Mouse (Mus musculus) c-Kit-positive CD71-negative TER-119-negative erythroid progenitor cells, embryonic 14.5 days (primary cell): ENCODE measurements at regions not wholly inside any gene's neighbourhood (a gene's known extent, or its start where the extent isn't known, plus 50 kb on each side); places are given as distances from the start of the nearest gene placed in this dataset.
A peak's percentile ranks its signal among the peaks of the same experiment; 100 is the strongest.

ENCODE experiments used
- DNase-seq: peaks from one replicate; pipeline ENCODE4 v3.0.0-alpha.2; 2013; ENCODE audit warnings: low read depth

DNA sequence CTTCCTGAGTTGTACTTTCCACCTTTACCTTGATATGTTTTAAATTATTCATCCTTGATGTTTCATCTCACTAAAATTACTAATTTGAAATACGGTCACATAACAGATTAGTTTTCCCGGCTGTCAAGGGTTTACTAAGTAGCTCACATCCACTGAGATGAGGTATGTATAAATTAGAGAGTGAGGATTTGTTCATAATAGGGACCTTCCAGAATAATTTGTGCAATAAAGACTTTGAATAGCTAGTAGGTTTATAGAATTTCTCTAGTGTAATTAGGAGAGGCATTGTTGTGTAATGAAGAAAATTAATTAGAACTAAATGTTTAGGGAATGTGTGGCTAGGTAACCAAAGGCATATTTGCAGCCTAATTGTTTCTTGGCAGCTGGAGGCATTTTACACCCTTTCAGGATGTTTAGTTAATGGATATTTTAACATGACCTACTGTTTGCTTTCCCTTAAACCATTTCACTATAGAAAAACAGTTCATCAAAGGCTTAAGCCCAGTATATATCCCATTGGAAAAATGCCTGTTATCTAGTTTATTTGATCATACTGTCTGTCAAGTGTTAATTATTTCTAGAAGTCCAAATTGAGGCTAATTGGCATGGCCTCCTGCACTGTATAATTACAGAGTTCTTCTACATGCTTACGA lies 70.8 kb downstream of the Mat2b start:
- no peak for DNase-seq

DNA sequence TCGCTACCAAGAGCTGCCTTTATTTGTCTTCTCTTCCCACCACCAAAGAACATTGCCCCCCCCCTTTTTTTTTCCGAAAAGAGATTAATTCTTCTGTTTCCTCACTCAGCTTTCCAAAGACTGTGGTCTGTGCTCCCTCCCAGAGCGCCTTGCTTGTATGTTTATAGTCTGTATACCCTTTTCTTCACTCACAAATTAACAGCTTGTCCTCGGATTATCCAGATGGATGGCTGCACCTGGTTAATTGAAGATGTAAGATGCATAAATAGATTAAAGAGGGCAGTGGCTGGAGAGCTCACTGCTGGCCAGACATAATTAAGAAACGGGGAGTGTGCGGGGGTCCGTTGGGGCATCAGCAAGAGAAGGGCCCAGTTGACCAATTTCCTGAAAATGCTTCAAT lies 75.0 kb downstream of the Mat2b start:
- DNase-seq: no peak

DNA sequence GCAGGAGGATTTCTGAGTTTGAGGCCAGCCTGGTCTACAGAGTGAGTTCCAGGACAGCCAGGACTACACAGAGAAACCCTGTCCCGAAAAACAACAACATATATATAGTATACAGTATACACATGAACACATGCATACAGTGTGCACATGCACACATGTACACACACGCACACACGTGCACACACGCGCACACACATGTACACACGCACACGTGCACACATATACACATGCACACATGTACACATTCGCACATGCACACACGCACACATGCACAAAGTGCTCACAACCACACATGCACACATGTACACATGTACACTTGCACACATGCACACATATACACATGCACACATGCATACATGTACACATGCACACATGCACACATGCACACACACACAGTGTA lies 92.0 kb downstream of the Mat2b start:
- DNase-seq: no peak

DNA sequence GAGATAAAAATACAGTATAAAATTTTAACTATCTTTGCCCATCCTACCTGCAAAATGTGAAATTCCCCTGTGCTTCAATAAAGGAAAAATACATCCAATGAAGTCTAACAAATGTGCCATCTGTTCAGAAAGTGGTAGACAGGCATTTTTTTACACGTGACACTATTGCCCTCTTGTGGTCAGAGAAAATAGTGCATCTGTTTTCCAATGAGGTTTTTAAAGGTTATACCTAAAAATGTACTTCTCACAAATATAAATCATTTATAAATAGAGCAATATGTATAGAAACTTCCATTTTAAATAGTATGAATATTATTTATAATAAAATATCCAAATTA lies 93.5 kb downstream of the Mat2b start:
- peak; percentile 26 for DNase-seq

DNA sequence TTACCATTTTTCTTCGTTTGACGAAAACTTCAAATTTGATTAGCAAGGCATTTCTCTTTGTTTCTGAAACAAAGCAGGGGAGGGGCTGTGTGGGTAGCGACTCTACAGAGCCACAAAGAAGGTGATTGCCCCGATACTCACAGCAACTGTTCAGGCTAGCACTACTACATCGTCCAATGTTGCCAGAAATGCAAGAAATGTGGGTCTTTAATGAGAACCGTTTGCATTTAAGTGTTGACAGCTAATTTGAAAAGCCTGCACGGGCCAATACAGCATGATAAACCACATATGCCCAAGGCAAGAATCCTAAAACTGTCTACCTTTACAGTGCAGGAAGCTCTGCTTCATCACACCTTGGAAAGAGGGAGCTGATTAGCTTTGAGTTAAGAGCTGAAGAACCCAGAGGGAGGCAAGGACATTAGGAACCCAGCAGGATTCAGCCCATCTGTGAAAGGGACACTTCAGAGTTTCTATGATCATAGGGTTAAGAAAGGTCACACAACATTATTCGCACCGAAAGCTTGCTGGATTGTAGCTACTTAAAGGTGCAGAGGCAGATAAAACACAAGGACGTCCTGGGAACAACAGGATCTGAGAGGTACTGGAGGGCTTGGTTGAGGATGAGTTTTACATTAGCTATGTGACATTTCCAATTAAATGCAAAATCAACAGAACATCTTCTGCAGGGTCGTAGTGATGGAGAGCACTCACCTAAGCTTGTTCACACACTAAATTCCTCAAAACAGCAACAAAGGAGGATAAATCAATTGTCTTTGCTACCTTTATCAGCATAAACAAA lies 94.0 kb downstream of the Mat2b start:
- DNase-seq: no peak

DNA sequence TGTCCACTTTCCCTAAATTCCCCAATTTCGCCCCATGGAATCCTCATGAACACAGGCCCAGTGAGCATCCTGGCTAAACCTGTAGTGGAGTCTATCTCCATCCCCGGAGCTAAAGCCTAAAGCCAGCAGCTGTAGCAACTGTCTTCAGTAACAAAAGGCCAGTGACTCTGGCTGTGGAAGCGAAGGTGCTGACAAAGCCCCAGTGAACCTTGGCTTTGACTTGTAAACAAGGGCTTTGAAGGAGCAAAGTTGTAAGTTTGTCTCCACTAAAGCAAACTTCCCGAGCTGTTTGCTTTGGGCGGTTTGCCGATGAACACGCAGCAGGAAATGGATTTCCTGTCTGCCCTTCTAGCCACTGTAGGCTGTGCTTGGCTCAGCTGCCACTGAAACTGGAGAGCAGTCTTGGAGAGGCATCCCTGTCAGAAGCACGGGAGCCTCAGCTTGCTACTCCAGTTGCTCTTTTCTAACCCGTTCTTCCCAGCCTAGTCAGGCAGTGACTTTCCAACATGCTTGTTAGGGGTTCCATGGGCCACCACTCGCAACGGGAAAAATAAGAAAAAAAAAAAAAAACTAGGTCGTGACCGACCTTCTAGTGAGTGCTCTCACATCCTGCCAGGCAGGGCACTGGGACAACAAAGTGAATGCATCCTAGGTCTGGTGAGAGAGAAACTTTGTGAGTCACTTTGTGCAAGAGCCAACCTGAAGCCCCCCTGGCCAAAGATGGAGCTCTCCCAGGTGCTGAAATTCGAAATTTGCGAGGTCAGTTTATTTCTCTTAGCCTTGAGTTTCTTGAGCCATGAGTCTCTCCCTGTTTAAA lies 94.8 kb downstream of the Mat2b start:
- DNase-seq: peak; percentile 19

DNA sequence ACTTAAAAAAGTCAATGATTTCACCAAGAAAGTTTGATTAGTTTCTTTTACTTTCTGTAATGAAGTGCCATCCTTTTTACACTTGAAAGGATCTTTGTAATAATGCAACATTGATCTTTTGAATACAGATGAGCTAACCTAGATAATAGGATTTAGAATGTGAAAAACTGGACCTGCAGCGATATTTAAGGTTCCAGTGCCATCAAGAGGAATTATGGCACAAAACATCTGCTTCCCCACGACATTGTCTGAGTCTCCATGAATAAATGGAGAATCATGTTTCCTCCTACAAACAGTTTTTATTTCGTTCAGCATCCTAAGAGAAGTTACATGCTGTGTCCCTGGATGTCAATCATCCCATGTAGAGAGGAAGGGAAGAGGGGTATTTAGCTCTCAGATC lies 98.7 kb downstream of the Mat2b start:
- DNase-seq: no peak

DNA sequence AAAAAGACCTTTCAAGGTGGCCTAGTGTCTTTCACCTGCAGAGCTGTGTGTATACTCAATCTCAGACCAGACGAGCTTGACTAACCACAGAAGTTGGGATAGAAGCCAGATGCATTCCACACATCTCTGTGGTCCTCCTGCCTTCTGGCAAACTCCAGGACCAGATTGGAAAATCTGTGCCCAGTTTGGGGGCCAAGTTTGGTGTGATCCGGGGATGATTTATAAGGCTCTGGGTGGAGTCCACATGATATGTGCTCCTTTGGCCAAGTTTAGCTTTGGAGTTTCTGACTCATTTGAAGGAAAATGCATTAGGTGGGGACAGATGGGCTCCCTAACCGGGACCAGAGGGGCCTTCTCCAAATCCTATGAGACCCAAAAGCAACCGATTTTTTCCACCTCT lies 102.9 kb downstream of the Mat2b start:
- DNase-seq: no peak

DNA sequence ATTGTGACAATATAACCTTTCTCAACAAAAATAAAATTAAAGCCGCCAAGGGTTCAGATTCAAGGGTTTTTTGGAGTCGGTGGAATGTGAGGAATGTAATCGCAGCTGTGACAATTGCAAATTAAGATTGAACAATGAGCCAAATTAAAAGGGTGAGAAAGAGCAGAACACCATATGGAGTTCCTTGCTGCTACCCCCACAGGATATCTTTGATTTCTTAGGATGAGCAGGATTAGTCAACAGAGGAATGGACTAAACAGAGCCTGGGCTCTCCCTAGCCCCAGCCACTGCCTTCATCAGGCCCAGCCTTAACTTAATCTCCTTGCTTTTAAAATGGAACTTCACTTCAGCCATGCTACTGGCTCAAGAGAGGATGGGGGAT lies 121.3 kb downstream of the Mat2b start:
- no peak for DNase-seq

DNA sequence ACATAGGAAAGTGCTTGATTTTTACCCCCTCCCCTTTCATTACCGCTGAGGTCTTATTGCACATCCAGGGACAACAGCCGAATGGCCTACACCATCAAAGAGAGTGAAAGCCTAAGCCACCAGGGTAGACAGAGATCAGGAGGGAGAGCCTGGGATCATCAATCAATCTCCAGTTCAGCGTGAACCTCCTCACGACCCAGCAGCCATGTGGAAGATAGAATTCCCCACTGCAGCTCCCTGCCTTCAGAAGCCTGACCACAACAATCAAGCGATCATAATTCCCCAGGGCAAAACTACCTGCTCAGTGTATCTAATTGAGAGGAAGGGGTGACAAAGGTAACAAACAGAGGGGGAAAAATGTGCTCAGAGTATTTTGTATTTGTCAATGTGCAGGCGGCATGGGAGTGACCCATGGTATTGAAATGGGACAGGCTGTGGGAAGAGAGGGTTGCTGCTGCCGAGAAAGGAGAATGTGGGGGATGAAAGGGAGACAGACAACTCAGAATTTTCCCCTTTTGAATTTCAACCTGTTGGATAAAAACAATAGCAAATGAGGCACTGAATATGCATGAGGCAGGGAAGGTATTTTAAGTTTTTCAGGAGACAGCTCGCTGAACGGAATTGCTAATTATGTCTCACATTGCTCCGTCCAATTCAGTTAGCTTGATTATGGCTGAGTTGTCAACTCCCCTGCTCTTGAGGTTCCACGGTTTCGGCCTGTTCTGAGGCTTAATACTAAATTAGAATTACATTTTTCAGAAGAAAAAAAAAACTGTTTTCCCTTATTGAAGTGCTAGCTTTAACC lies 121.8 kb downstream of the Mat2b start:
- DNase-seq: no peak

DNA sequence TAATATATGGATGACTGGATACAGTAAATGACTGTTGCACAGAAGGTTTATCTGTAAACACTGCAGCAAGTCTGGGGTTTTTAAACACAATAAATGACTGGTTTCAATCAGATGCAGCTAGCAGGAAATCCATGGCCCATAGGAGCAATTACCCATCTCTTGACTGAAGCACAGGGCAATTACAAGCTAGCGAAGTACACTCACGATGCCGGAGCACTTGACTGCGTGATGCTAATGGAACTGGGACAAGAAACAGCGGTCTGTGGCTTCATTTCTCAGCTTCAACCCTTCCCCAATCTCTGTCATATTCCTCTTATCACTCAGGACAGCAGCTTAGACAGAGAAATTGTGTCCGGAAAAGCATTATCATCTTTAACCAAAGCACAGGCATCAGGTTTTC lies 132.1 kb downstream of the Mat2b start:
- no peak for DNase-seq

DNA sequence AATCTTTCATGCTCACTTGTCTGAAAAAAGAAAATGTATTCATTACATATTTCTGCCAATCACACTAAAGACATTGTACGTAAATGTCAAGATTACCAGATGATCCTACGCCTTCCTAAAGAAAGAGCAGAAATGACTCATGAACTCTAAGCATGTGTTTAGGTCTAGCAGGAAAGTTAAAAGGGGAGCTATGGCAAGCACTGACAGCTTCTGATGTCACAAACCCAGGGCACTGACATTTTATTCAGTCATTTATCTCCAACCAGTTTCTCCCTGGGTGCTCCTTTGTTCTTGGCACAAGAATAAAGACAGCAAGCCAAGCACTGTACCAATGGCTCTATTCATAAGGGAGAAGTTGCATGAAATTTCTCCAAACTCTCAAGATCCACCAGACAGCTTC lies 133.0 kb downstream of the Mat2b start:
- DNase-seq: no peak

DNA sequence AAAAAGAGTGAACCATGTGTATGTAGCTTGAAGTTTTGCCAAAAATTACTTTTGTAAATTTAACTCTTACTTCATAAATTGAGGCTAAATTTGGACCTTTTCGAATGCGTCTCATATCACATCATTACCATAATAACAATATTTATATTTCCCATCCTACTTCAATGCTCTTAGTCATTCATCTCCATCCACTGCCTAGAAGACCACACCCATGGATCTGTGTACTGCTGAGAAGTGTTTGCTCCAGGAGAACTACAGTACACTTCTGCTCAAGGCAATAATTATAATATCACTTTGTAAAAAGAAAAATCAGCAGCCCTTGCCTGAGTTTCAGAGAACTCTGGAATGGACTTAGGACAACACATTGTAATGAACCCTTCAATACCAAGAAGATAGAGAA lies 133.6 kb downstream of the Mat2b start:
- DNase-seq: no peak

DNA sequence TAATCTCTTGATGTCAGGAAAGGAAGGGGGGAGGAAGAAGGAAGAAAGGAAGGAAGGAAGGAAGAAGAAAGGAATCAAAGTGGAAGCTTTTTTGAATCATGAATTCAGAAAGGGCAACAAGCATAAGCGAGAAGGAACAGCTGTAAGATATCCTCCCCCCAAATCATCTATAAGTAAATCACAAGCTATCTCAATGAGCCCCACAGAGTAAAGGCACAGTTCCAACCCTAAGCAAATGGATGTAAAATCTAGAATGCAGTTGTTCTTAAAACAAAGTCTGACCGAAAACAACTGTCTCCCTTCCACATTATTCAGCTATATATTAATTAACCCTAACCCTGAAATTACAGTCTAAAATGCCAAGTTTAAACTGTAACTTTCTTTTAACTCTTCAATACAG lies 136.5 kb downstream of the Mat2b start:
- no peak for DNase-seq

DNA sequence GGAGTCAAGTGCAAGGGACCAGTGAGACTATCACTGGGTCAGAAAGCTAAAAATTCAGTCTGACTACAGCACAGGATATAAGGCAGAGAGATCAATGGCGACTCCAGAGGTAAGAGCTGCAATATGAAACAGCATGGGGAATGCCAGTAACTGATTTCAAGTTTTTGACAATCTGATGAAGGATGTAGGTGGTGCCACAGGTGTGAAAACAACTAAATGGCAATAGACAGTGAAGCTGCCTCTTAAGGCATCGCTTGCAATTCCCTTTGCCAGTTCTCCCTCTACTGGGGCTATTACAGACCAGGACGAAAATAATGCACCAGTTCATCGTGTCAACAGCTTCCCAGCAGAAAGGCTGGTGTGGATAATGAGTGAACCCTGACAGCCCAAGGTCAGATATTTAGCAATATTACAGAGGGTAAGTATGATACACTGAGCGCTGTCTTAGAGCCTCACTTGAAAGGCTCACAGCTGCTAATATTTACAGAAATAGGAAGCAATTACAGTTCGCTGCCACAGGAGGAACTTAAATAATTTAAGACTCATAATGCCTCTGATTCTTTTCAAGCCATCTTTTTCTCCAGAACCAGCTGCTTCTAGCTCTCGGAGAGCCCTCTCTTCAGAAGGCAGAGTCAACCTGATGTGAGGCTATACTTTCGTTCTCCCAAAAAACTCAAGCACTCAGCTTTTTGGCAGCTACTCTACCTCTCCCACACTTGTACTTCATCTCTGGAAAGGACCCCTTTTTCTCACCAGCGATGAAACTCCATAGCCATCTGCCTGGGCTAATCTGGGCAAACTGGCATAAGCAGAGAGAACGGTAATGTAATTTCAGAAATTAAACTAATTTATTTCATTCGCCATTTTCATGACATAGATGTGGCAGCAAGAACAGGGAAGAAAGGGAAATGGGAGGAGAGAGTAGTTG lies 139.9 kb downstream of the Mat2b start:
- DNase-seq: no peak

DNA sequence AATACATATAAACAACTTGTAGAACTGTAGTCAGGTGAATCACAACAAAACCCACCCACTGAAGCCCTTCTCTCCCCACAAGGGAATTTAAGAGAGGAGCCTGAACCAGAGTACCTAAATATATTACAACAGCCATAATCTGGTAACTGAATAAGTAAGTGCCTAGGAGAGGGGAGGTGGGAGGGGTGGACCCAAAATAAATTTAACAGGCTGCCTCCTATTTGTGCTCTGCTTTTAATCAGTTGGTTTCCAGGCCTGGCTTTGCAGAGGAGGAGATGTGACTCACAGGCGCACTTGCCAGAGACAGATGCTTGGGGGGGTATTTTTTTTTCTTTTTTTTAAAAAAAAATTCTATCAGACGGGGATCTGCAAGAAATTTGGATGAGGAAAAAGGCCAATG lies 142.9 kb downstream of the Mat2b start:
- DNase-seq: no peak

DNA sequence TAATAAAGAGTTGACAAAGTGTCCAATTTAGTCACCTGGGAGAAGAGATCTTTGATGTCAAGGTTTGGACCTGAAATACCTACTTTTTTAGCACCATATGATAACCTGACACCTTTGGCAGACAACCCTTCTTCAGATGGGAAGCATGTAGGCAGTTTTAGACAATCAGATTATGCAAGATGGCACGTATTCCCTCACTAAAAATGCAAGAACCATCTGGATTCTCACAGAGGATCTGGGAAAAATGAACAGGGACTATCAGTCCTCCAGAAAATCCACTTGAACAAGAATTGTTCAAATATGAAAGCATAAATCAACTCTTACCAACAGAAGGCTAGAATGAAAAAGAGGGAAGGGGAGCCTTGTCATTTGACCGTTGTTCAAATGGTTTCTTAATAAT lies 148.4 kb downstream of the Mat2b start:
- DNase-seq: no peak

DNA sequence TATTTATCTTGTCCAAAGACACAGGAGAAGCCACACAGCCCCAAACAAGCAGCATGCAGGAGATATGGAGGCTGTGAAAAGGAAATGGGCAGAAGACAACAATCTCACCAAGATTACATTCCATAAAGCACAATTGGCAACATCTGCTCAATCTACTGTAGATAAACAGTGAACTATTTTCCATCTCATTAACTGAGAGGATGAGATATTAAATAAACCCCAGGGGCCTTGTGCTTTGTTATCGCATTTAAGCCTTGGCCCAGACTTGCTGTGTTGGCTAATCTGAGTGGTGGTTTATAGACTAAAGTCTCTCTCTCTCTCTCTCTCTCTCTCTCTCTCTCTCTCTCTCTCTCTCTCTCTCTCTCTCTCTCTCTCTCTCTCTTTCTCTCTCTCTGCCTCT lies 149.5 kb downstream of the Mat2b start:
- DNase-seq: no peak

DNA sequence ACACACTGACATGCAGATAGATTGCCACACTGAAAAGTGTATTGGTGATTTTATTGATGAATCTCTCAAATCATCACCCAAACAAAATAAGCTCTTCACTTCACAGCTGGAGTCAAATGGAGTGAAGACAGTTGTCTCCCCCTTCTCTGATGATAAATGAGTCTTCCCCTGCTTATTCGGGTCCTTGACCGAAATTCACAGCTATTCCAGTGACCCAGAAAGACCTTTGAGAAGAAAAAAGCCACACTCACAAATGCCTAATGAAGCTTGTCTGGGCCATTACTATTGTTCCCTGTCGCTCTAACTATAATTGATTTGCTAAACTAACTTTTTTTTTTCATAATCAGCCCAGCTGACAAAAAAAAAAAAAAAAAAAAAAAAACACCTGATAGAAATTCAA lies 154.8 kb downstream of the Mat2b start:
- no peak for DNase-seq

DNA sequence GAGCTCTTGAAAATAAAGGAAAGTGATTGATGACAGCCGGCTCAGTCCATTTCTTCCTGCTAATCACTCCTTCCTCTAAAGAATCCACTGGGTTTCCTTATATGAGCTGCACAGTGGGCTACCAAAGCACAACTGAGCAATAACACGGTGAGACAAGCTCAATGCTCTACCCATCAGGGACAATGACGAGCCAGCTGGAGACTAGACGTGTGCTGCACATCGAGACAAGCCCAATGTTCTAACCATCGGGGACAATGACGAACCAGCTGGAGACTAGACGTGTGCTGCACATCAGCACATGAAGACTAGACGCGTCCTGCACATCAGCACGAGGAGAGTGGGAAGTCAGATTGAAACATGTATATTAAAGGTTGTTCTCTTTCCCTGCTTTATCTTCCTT lies 155.2 kb downstream of the Mat2b start:
- DNase-seq: no peak

DNA sequence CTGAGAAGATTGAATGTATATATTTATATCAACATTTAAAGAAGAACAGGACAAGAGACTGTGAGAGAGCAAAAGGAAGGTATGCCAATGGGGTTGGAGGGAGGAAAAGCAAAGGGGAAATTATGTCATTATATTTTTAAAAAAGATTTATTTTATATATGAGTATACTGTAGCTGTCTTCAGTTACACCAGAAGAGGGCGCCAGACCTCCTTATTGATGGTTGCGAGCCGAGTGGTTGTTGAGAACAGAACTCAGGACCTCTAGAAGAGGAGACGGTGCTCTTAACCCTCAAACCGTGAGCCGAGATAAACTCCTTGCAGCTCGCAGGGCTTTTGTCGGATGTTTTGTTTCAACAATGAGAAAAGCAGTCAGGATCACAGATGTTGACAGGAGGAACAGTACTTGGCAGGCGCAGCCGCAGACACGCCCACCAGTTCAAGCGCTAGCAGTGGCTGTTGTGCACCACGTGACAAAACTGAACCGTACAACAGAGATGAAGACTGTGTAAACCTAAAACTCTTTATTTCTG lies 158.7 kb downstream of the Mat2b start:
- no peak for DNase-seq
